Mouse (Mus musculus) c-Kit-positive CD71-positive TER-119-positive erythroid progenitor cells, embryonic 14.5 days (primary cell): Measurements from ENCODE around the gene Ehmt1.

Experiments used
- DNase-seq: peaks from one replicate; pipeline ENCODE4 v3.0.0-alpha.2; 2013; ENCODE audit warnings: low spot score

Ehmt1 gene

DNA sequence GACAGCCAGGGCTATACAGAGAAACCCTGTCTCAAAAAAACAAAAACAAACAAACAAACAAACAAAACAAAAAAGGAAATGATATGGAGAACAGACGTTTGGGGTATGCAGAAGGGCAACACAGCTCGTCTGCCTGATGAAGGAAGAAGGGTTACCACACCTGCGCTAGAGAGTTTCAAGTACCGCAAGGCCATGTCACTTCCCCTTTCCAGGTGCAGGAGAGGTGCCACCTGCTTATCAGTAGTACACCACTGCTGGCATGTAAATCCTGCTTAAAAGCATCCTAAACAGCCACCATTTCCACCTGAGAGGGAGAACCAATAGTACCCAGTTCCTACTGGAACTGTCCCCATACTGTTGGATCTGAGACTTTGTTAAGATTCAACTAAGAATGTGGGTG lies 113.8 kb downstream of the Ehmt1 start:
- no peak for DNase-seq

DNA sequence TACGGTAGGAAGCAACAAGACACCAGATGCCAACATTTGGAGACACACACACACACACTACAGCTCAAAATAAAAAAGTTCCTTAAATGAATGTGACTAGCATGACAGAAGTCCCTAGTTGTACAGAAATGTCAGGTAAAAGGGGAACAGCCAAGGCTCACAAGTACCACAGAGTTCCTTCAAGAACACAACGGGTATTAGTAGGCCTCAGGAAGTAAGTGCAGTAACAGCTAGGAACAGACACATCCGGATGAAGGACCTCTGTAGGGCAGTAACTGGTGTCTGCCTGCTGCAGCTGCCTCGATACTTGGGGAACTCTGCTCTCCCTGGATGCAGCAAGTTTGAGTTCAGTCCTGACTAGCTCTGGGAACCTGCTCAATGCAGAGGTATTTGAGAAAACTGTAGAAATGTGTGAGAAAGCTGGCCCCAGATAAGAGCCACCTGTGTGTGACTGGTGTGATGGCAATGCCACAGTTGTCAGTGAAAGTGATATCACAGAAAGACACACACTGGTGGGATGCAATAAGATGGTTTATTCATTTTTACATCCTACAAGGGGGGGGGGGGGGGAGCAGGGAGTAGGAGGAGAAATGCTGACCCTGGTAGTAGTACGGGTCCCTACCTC lies 122.5 kb downstream of the Ehmt1 start:
- no peak for DNase-seq

DNA sequence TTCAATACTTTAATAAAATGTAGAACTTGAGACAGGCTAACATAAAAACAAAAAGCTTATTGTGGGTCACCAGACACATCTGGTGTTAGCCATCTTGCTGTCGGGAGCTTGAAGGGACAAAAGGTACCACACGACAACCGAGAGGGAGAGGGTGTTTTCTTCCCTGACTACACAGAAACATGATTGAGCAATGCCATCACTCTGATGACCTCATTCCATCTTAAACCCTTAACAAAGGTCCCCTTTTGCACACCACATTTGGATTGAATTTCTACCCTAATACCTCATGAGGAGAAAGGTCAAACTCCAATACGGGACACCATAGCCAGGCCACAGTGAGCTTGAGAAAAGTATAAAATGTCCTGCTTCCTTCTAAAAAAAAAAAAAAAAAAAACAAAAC lies 132.2 kb downstream of the Ehmt1 start:
- DNase-seq: no peak

DNA sequence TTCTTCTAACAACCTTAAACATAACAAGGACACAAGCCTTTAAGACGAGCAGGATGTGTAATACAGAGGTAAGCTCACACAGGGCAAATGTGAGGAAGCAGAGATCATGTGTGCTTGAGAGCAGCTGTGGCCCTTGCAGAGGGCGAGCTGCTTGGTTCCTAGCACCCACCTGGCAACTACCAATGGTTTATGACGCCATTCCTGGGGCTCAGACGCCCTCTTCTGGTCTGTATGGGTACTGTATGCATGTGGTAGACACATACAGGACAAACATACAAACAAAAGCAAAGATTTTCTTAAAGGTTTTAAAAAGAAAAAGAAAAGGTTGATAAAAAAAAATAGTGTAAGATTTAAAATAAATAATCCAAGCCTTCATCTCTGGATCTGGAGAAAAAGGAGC lies 138.2 kb downstream of the Ehmt1 start:
- no peak for DNase-seq

DNA sequence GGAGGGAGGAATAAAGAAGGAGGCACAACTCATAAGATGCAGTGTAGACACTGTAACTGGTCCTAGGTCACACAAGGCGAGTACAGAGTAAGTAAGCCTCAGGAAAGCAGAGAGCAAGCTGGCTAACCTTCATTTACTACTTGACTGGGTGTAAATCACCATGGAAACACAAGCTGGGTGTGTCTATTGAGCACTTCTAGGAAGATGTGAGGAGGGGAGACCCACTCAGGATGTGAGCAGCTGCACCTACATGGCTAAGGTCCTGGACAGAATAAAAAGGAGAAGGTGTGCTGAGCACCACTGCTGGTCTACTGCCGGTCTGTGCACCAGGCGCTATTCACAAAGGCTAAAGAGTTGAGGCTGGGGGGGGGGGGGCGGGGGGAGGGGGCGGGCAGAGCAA lies 142.6 kb downstream of the Ehmt1 start:
- DNase-seq: no peak

DNA sequence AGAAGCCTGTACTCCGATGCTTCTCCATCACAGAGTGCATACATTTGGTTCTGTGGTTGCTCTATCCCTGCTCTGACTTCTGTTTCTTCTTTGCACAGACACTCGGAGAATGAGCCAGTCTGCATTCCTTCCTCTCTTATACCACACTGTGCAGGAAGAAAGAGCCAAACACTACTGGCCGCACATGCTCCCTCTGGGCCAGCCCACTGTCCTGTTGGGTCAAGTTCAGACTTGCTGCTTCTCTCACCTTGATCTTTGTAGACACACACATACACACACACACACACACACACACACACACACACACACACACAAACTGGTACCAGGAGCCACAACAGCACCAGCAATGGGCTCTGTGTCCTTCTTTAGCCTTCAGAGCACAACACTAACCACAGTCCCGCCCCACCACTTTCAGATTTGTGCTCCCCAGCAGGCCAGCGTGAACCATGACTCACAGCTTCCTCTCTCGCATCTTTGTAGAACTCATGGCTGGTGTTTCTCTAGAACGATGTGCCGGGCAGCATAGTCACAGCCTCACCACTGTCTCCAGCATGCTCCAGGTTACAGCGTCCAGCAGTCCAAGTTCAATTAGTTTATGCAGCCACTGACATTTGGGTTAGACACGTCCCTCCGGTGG lies 143.3 kb downstream of the Ehmt1 start:
- DNase-seq: no peak

DNA sequence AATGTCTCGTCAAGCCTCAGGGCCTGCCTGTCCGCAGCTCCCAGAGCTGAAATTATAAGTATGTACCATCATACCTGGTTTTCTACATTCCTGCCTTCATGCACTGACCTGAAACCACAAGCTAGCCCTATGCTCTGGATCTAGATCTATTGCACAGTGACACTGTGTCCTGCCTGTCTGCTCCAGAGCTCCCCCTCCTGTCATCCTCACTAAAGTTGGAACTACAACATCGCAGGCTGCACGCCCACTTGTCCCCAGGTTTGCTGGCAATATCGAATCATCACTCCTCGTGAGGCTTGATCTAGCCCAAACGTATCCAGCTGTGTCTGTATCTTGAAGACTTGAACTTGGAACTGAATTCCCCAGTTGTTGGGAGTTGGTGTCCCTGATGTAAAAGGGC lies 144.6 kb downstream of the Ehmt1 start:
- DNase-seq: no peak

DNA sequence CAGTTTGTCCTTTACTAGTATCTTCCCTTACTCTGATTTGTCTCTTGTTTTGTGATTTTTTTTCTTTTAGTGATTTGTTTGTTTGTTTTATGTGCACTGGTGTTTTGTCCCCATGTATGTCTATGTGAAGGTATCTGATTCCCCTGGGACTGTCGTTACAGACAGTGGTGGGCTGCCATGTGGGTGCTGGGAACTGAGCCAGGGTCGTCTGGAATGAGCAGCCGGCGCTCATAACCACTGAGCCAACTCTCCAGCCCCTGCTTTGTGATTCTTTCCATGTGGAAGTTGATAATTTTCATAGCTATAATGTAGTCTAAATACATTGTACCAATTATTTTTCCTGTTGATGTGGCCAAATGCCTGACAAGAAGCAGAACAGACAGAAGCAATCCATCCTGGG lies 148.6 kb downstream of the Ehmt1 start:
- no peak for DNase-seq

DNA sequence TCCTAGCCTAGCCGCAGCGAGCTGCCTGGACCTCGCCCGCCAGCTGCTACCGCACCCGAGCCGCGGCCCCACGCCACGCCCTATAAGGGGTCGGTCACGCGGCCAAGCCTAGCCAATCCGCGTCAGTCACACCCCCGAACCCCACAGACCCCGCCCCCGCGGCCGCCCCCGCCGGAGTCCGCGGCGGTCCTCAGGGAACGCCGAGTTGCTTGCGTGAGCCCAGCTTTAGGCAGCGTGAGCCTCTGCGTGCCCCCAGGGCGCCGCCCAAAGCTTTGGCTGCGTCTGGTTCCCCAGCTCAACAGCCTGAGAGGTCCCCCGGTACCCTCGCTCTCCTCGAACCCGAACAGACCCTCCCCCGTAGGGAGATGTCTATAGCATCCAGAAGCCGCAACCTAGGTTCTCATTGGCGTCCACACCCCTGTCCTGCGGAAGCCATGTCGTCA lies 156.3 kb downstream of the Ehmt1 start, which contains the start of gene Cacna1b:
TSS of gene Cacna1b (minus strand) at position 38 of the 443 bp plus-strand sequence.
- peak; percentile 32 for DNase-seq

DNA sequence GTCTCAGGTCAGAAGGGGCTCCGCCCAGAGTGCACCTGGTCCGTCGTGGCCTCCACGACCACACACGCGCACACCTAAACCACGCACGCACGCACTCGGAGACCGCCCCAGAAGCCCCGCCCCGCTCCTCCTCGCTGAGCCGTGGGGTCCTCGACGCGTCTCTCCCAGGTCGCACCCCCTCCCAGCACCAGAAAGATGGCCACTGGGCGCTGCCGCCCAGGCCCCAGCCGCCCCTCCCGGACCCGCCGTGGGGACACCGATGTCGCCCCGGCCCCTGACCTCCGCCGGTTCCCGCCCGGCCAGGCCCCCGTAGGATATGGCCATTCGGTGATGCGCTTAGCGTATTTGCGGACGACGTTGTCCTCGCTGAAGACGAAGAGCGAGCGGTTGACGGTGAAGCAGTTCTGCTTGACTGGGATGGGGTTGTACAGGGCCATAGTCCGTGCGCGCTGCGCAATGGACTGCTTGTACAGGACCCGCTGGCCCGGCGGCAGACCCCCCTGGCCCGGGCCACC lies 156.9 kb downstream of the Ehmt1 start:
- DNase-seq: no peak

DNA sequence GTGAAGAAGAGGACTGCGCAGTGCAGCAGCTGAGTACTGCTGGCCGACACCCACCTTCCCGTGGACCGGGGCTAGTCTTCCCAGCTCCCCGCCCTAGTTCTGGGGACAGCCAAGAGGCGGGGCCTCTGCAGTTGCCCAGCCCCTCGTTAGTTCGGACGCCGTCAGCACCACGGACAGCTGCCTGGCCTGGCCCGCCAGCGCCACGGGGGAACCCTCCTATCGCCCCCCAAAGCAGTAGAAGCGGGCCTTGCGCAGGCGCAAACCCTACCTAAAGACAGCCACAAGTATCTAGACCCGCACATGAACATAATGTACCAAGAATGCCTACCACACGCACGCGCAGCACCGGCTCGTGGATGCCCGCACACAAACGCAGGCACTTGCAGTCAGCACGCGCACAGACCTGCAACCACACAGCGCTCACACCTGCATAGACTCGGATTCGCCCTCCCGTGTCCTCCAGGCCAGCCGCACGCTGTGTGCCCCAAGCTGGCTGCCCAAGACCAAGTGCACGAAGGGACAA lies 157.4 kb downstream of the Ehmt1 start:
- DNase-seq: peak; percentile 40

DNA sequence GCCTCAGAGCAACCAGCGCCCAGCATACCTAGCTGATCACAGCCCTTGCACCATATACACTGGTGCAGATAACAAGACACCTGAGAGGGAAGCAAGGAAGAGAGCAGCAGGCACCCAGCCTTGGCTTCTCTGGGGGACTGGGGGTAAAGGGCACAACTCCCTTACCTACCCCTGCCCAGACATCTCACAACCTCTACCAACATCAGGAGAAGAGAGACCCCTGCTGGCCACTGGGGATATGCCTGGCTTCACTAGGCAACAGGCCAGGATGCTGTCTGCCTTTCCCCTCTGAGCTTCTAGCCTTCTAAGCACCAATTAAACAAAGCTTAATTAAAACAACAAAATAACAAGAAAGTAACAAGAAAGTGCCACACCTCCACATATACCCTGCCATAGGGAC lies 164.1 kb downstream of the Ehmt1 start:
- peak; percentile 19 for DNase-seq

DNA sequence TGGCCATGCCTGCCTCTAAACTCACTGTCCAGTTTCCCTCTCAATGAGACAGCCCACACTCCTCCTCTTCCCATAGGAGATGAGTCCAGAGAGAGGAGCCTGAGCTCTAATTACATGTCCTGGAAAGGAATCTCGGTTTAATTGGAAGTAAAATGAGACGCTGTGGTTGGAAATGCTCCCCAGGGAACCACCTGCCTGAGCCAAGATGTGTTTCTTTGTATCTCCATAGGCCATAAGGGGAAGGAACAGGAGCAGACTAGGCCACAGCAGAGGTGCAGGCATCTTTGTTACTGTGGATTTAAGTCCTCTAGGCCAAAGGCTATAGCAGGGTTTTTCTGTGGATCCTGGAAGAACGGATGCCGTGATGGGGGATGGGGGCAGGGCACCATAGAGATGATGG lies 166.8 kb downstream of the Ehmt1 start:
- no peak for DNase-seq

DNA sequence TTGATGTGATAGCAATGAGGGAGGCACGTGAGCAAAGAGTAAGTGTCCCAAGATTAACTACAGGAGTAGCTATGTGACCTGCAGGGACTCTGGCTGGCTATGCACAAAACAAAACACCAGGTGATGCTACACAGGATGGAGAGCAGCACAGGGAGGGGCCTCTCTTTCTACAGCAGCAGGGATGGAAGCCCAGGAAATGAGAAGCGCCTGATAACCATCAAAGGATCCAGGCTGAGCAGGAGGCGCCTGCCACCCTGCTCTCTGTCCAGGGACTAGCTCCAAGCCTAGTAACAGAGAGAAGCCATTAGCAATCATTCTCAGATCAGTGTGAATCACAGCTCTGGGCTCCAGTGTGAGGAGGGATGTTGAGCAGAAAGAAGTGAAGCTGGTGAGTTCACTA lies 169.4 kb downstream of the Ehmt1 start:
- DNase-seq: no peak

DNA sequence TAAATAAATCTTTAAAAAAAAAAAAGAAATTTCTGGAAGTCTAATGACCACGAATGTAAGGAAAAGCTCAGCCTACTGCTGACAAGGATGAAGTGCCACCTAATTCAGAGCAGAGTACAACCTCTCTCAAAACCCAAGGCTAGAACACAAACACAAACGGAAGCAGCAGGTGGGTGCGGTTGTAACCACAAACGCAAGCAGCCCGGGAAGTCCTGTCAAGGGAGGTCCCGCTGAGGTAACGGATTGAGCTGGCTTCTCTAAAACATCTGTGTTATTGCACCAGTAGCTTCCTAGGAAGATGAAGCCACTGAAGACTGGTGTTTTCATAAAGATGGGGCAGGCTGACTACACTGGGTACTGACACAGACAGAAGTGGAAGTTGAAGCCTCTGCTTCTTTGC lies 171.5 kb downstream of the Ehmt1 start:
- no peak for DNase-seq
